Mouse (Mus musculus): Measurements from ENCODE around the gene Camk2g.

Gene Camk2g

GRCm38 (mm10) chr14:20784708-20785107, 9.2 kb downstream of the Camk2g start:
- no peak for DNase-seq

GRCm38 (mm10) chr14:20783526-20783925, 10.4 kb downstream of the Camk2g start:
- no peak for DNase-seq

- no peak for DNase-seq
Observed at GRCm38 (mm10) chr14:20782860-20783259, 11.0 kb downstream of the Camk2g start.

GRCm38 (mm10) chr14:20780217-20780616, 13.7 kb downstream of the Camk2g start:
- no peak for DNase-seq

- no peak for DNase-seq
Observed at GRCm38 (mm10) chr14:20778496-20778895, 15.4 kb downstream of the Camk2g start.

- DNase-seq: no peak
Observed at GRCm38 (mm10) chr14:20775661-20776060, 18.2 kb downstream of the Camk2g start.

- peak; percentile 68 for DNase-seq
Observed at GRCm38 (mm10) chr14:20773410-20773809, 20.5 kb downstream of the Camk2g start.

GRCm38 (mm10) chr14:20772808-20773207, 21.1 kb downstream of the Camk2g start:
- no peak for DNase-seq

- DNase-seq: no peak
Observed at GRCm38 (mm10) chr14:20771941-20772340, 21.9 kb downstream of the Camk2g start.

GRCm38 (mm10) chr14:20768581-20768980, 25.3 kb downstream of the Camk2g start:
- DNase-seq: no peak

GRCm38 (mm10) chr14:20767936-20768335, 26.0 kb downstream of the Camk2g start:
- no peak for DNase-seq

- DNase-seq: peak; percentile 90
Observed at GRCm38 (mm10) chr14:20765642-20766258, 28.1 kb downstream of the Camk2g start.

GRCm38 (mm10) chr14:20764942-20765341, 28.9 kb downstream of the Camk2g start:
- DNase-seq: no peak

- no peak for DNase-seq
Observed at GRCm38 (mm10) chr14:20758768-20759435, 35.0 kb downstream of the Camk2g start.

- DNase-seq: no peak
Observed at GRCm38 (mm10) chr14:20757370-20757907, 36.4 kb downstream of the Camk2g start.

GRCm38 (mm10) chr14:20753792-20754191, 40.1 kb downstream of the Camk2g start:
- no peak for DNase-seq

GRCm38 (mm10) chr14:20750503-20750902, 43.4 kb downstream of the Camk2g start:
- DNase-seq: no peak

GRCm38 (mm10) chr14:20749494-20750051, 44.3 kb downstream of the Camk2g start:
- no peak for DNase-seq

- no peak for DNase-seq
Observed at GRCm38 (mm10) chr14:20748388-20748787, 45.5 kb downstream of the Camk2g start.

GRCm38 (mm10) chr14:20746935-20747334, 47.0 kb downstream of the Camk2g start:
- DNase-seq: no peak

GRCm38 (mm10) chr14:20743614-20744013, 50.3 kb downstream of the Camk2g start:
- DNase-seq: peak; percentile 59

GRCm38 (mm10) chr14:20741301-20741700, 52.6 kb downstream of the Camk2g start:
- no peak for DNase-seq

- no peak for DNase-seq
Observed at GRCm38 (mm10) chr14:20738511-20738910, 55.4 kb downstream of the Camk2g start.

GRCm38 (mm10) chr14:20737306-20737705, 56.6 kb downstream of the Camk2g start:
- peak; percentile 67 for DNase-seq

Measured in kidney, postnatal 14 days (tissue).